Mouse (Mus musculus) embryo, embryonic 11 days (tissue): ENCODE results near the gene Bcl2l1.
A peak's percentile ranks its signal among the peaks of the same experiment; 100 is the strongest.

Experiments used
- DNase-seq: peaks from one replicate; pipeline ENCODE4 v3.0.0-alpha.2; 2015

The Bcl2l1 gene

DNA sequence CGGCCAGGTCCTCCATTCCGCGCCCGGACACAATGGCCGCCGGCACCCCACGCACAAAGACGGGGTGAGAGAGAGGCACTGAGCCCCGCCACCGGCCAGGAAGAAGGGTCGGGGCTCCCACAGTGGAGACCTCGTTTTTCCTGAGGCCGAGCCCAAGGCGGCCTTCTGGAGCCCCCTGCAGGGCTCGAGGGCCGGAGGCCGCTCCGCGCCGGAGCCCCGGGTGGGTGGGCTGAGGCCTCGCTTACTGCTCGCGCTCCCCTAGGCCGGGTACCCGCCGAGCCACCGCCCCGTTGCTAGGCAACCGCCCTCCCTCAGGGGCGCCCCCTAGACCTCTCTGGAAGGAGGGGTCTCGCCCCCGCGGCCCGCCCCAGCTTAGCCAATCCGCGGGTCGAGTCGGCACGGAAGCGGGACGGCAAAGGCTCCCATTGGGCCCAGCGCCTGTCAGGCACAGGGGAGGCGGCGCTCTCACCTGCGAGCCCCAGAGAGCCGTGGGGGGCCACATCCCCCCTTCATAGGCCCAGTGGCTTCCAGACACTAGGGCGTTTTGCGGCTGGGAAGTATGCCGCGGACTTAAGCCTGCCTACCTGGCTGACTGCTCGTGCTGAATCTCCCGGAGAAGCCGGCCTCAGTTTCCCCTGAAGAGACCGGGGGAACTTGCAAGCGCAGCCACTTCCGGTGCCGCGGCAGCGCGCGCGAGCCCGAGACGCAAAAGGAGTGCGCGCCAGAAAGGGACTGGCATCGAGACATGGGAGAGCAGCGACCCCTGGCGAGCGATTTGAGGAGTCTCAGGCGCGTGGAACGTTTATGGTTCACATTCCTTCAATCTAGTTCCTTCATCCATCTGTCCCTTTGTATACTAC, at the start of gene Bcl2l1:
Gene Bcl2l1 (minus strand): TSS at position 710 of the 860 bp plus-strand sequence.
- peak; percentile 100 for DNase-seq

DNA sequence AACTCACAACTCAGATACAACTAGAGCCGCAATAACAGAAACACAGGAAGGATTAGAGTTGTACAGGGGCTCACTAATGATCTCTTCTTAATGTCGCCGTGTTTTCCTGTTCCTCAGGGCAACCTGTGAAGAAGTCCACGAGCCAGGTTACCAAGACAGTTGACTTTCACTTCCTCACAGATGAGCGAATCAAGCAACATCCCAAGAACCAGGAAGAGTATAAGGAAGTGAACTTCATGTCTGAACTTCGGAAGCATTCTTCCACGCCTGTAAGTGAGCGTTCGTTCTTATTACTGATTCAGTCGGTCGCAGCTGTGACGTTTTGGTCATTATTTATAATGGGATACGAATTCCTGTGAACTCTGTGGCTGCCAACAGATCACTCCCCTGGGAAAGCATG, 49.4 kb upstream of the Bcl2l1 start:
- no peak for DNase-seq

DNA sequence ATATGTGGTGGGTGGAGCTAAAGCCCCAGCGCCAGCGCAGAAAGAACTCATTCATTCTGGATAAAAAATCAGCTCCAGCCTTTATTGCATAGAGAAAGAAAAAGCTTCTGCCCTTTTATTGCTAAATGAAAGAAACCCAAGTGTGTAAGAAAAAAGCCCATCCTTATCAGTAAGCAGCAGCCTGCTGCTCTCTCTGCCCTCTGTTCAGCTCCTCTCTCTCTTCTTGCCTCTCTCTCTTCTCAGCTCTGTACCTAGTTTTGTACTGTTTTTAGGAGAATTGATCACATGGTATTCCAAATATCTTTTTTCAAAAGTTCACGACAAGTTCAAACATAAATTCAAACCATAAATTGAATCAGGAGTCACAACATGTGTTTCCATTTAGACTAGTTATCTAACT, 46.7 kb upstream of the Bcl2l1 start:
- no peak for DNase-seq

DNA sequence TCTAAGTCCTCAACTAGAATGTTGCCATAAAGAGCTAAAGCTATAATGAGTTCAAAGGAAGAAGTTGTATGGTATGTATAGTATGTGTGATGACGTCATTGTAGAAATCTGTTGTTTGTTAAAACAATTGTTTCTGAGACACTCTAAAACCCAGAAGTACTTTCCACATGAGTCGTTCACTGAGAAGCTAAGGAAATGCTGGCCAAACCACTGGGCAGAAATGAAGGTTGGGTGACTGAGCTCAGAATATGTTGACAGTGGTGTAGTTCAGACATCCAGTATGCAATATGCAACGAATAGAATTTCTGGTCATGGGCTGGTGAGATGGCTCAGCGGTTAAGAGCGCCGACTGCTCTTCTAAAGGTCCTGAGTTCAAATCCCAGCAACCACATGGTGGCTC, 31.8 kb upstream of the Bcl2l1 start:
- DNase-seq: no peak

DNA sequence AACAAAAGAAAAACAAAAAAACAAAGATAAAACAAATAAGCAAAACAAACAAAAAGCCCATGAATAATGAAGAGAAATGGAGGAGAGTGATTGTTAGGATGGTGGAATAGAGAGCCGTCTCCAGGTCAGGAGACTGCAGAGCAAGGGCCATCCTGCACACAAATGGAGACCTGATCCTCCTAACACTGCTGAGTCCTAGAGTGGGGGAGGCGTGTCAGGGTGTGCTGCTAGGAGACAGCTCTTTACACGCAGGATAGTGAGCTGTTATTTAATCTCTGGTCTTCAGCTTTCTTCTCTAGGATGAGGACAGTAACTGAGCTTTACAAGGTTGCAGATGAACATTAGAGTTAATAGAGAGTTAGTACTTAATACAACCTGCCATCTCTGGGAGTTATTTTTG, 31.1 kb upstream of the Bcl2l1 start:
- no peak for DNase-seq

DNA sequence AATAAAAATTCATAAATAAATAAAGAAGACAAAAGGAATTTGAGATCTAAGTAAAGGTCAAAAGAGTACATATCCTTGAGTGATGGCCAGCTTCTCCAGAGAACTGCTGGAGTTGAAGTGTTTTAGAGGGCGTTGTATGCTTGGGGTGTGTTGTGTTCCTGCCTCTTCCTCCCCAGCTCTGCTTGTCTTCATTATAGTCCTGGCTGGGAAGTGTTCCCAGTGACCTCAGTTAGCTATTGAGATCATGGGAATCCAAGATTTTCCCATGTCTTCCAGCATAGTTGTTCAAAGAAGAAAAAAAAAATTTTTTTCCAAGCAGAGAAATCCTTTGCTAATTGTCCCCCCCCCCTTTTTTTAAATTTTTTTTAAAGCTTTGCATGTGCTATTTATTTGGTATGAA, 30.4 kb upstream of the Bcl2l1 start:
- no peak for DNase-seq

DNA sequence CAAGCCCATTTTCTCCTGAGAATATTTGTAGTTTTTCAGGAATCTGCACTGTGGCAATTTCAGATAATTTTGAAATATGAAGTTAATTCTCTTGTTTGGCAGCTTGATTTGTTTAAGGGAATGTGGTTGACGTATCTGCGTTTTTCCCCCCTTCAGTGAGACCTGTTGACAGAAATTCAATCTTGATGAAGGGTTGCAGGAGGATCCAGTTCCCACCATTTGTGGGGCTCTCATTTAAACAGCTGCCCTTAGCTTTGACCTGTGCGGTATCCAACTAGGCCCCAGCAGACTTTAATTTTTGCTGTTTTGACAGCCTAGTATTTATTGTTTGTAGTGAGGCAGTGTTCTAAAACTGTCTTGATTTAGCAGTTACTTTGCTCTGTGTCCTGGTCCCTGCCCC, 28.0 kb upstream of the Bcl2l1 start:
- no peak for DNase-seq

DNA sequence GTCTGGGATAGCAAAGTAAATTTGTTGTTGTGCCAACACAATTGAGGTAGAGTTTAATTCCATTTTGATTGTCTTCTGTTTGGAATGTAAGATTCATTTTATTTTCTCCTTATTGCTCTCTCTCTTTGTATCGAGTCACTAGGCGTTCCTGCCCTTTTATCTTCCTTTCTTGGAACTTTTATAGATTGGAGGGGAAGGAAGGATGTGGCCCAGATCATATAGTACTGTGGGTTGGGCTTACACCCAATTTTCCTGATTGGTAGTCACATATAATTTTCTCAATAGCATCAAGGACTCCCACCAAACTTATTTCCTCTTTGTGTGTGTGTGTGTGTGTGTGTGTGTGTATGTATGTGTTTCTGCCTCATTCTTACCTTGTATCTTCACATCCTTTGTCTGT, 16.9 kb upstream of the Bcl2l1 start:
- no peak for DNase-seq

DNA sequence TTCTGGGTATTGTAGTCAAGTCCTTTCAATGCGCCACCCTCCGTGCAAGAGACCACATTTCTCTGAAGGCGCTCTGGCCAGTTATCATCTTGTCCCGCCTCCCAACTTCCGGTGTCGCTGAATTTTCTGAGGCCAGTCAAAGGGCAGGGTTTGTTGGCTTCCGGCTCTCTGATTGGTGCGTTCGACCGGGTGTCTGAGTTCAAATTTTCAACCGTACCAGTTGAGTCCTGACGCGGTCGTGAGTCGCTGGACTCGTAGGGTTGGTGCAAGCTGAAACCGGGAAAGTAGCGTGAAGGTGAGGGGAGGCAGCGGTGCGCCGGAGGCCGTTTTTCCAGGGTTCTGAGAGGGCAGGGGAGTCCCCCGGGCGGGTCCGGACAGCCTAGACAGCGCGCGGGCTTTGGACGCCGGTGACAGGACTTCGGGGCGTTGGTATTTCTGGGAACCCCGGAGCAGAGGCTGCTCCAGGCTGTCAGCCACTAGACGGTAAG, 16.3 kb upstream of the Bcl2l1 start, which contains the start of gene Tpx2:
Gene Tpx2 (plus strand): TSS at position 150 of the 488 bp plus-strand sequence.
- DNase-seq: peak; percentile 99

DNA sequence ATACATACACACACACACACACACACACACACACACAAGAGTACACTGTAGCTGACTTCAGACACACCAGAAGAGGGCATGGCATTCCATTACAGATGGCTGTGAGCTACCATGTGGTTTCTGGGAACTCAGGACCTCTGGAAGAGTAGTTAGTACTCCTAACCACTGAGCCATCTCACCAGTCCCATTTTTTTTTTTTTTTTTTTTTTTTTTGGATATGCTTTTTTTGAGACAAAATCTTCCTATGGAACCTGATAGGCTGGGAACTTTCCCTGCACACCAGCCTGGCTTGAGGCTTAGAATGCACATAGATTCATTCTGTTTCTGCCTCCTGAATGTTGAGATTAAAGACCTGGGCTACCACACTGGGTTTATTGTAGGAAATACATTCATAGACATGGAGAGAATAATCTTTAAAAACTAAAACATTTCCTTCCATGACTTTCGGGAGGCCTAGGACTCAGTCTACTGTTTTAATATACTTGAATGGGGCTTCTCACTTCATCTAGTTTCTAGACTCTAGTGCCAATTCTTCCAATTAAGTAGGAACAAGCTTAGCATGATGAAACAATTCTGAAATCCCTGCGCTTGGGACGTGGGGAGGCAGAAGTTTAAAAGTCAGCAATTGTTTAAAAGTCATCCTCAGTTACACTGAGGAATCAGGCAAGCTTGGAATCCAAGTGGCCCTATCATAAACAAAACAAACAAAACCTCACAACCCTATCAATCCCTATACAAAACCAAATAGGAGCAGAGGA, 15.7 kb upstream of the Bcl2l1 start:
- DNase-seq: no peak

DNA sequence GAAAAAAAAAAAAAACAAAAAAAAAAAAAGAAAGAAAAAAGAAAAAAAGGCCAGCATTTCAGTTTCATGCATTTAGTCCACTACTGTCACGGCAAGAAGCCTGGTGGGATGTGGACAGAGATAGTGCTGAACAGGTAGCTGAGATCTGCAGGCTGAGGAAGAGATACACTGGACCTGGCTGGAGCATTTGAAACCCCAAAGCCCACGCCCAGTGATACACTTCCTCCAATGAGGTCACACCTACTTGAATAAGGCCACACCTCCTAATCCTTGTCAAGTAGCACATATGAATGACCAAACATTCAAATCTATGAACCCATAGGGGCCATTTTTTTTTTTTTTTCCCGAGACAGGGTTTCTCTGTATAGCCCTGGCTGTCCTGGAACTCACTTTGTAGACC, 11.2 kb upstream of the Bcl2l1 start:
- no peak for DNase-seq

DNA sequence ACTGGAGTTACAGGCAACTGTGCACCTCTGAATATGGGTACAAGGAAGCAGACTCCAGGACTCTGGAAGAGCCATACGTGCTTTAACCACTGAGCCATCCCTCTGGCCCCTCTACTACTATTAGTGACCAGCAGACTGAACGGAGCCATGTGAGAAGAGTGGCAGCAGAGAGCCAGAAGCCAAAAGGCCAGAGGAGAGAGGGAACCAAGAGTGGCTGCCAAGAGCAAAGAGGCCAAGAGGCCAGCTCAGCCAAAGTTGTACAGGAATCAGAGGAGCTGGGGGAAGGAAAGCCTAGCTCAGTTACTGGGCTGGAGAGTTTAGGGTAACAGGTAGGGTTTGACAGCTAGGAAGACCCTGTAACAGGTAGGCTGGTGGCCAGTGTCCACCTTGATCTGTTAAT, 7.7 kb upstream of the Bcl2l1 start:
- no peak for DNase-seq

DNA sequence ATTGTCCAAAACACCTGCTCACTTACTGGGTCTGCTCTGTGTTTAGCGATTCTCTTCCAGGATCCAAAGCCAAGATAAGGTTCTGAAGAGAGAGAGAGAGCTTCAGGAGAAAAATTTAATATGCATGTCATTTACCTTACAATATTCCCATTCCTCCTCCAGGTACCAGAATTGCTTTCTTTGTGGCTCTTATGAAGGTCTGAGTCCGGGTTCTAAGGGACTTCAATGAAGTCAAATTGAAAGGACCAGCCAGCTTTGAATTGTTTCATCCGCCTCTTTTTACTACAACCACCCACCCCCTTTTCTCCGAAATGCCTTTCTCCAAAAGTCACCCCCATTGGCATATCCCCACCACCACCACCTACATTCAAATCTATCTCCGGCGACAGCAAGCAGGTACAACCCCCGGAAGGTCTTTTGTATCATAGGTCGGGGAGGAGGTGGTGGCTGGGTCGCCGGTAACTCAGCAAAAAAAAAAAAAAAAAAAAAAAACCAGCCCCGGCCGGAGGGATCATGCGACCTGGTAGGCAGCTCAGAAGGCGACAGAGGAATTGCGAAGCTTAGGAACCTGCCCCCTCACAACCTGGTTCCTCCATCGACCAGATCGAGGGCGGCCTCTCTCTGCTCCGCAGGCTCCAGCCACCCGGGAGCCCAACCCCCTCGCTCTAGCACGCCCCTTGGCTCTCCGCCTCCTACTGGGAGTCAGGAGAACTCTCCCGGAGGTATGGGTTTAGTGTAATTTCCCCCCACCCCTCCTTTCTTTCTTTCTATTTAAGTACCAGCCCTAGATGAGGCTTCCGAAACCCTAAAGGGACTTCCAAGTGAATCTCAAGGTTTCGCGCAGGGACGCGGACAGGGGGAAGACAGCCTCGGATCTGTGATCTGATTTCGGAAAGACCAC, 1.3 kb downstream of the Bcl2l1 start:
- DNase-seq: peak; percentile 93

DNA sequence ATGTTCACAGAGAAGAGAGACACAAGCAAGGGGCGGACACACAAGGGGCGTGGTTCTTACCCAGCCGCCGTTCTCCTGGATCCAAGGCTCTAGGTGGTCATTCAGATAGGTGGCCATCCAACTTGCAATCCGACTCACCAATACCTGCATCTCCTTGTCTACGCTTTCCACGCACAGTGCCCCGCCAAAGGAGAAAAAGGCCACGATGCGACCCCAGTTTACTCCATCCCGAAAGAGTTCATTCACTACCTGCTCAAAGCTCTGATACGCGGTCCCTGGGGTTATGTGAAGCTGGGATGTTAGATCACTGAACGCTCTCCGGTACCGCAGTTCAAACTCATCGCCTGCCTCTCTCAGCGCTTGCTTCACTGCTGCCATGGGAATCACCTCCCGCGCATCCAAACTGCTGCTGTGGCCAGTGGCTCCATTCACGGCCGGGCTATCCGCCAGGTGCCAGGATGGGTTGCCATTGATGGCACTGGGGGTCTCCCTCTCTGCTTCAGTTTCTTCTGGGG, 2.1 kb downstream of the Bcl2l1 start:
- no peak for DNase-seq

DNA sequence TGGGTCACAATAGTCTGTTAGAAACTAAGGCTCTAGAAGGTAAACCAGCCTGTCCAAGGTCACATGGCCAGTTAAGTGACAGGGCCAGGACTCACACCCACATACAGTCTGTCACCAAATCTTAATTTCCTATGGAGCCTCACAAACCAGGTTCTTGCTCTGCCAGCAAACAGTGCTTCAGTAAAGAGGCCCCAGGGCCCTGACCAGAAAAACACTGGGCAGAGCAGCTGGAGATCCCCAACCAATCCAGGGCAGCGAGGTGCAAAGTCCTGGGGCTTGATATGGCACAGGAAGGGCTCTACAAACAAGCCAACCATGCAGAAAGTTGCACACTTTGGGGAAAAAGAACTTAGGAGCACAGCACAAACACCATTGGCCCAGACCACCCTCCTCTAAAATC, 3.0 kb downstream of the Bcl2l1 start:
- DNase-seq: no peak

DNA sequence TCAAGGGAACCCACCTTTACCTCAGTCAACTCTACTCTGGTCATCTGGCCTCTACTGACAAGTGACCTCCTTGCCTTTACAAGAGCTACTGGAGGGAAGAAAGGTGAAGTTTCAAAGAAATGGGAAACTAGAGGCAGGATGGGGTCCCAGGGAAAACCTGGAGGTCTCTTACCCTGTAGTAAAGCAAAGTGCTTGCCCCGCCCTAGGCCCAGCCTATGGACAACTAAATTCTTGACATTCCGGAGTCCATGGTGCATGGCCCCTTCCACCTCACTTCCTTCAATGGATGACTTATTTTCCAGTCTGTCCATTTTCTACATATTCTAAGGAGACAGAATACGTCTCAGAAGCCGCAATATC, 3.5 kb downstream of the Bcl2l1 start:
- DNase-seq: no peak

DNA sequence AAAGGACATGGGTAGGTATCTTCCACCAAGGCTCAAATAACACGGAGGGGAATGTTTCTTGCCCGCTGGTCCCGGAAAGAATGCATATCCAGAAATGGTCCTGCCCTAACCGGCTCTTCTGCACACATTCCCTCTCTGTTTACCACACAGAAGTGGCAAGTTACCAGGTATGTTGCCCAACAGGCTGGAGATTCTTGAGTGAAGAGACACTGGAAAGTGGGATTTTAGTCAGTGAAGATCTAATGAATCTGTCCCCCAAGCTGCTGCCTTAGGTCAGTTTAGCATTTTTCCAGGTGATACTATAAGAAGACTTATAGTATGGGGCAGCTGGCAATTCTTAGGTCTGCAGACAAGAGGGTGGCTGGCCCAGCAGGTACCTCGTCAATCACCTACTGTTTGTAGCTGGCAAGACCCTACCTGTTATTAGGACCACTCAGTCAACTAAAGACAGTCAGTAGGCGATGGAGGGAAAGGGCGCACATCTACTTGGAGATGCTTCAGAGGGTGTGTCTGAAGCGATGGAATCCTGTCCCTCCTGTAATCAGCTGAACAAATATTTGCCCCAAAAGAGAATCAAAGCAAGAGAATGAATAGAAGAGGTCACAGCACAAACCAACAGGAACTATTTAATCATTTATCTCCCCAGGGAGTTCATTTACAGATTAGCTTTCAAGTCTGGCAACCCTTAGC, 4.1 kb downstream of the Bcl2l1 start:
- no peak for DNase-seq

DNA sequence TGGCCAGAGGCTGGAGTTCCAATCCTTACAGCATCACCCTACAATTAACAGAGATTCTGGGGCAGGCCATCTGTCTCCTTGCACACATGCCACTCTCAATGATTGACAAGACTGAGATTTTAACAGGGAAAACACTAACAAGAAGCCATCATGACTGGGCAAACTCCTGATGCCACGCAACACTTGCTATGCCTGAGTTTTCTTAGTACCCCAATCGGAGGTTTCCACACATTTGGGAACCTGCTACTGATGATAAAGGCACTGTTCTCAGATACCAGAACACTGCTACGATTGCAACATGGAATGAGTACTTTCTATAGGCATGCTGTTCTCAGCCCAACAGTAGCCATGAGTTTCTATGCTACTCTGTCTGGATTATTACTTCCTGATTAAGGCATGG, 5.0 kb downstream of the Bcl2l1 start:
- no peak for DNase-seq

DNA sequence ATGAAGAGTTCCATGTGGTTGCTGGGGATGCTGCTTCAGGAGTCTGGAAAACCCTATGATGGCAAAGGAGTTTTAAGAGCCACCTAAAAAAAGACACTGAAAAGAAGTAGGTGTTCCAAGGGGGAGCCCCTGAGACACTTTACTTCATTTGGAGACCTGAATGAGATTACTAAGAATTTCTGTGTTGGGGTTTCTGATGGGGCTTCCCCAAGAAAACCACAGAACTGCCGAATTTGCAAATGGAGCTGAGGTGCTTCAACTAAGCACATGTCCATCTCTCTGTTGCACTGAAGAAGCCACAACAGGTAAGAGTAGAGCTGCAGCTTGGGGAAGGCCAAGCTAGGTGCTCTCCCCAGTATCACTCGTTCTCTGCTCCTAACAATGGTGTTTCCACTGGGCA, 5.8 kb downstream of the Bcl2l1 start:
- no peak for DNase-seq

DNA sequence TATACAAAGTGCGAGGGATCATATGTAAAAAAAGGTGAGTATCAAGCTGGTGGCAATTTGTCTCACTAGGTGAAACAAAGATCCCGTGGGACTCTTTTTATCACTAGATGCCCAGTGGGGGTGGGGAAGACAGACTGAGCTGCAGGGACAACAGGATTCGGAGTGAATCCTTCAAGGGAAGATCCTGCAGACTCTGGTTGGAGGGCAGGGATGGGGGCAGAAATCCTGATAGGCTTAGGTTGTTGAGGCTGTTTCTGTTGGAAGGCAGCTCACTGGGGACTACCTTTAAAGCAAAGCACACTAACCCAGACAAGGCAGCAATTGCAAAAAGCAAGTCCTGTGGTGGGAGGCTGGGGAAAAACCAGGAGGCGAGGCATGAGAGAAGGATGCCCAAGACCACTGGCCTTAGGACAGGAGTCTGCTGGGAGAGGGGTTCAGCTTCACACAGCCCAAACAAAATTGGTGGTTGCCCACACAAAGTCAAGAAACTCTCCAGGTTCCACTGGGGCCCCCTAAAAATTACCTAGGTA, 6.3 kb downstream of the Bcl2l1 start:
- no peak for DNase-seq

DNA sequence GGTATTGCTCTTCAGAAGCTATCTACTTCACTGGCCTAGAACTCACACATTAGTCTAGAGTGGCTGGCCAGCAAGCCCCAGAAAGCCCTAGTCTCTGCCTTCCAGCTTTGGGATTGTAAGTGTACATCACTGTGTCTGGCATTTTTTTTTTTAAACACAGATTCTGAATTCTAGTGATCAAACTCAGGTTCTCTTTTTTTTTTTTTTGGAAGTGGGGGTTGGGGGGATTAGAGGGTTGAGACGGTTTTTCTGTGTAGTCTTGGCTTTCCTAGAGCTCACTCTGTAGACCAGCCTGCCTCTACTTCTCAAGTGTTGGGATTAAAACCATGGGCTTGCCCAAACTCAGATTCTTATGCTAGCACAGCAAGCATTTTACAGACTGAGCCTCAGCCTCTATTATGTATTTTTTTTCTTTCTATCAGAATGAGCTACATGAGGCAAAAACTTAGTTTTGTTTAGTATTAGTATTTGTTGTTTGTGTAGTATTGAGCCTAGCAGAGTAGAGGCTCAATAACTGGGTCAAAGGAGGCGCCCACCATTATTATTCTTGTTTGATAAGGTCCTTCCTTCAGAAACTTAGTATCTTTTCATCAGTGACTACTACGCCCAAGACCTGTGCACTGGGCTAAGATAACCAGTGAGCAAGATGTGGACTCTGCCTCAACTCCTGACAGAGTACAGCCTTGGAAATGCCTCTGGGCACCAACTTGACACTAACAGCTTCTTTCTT, 6.9 kb downstream of the Bcl2l1 start:
- no peak for DNase-seq
